Mouse (Mus musculus): ENCODE results near the gene Utp14b.

- TF ChIP-seq CTCF (IDR thresholded peaks at IDR 0.05; ENCODE audit: low read depth) (no peak), EP300 (optimal IDR thresholded peaks at IDR 0.05) (no peak)
Observed at GRCm38 (mm10) chr1:78647317-78647885, 10.4 kb upstream of the Utp14b start.
